Mouse (Mus musculus) stomach, embryonic 14.5 days (tissue): ENCODE measurements around the gene Tprn. TPM values are rescaled to one million over a fixed set of nuclear protein-coding genes. Genes with fewer than 3 reads are reported as not detected.
A peak's percentile ranks its signal among the peaks of the same experiment; 100 is the strongest.

Experiments used
- ATAC-seq: fragments of 200-750 bp; cut with Nextera tagmentation; 2 replicates; pipeline ENCODE4 v1.8.0; 2017; ENCODE audit warnings: low read depth, moderate TSS enrichment; ENCODE audit not compliant: insufficient number of reproducible peaks, insufficient read depth, low FRiP score
- H3K27ac ChIP-seq: fragments of 300-500 bp; sonication (generic); 2 replicates; pipeline ENCODE4 v1.5.1; 2014; ENCODE audit warnings: mild to moderate bottlenecking, low read length, moderate library complexity, mixed read lengths
- H3K27me3 ChIP-seq: fragments of 300-500 bp; sonication (generic); 2 replicates; pipeline ENCODE4 v1.6.1; 2014; ENCODE audit warnings: low read length, control low read depth, mixed read lengths; ENCODE audit not compliant: control insufficient read depth, insufficient read depth
- H3K36me3 ChIP-seq: fragments of 300-500 bp; sonication (generic); 2 replicates; pipeline ENCODE4 v1.6.1; 2014; ENCODE audit warnings: mild to moderate bottlenecking, control low read depth, low read length, moderate library complexity, mixed read lengths; ENCODE audit not compliant: control insufficient read depth, insufficient read depth
- H3K4me1 ChIP-seq: fragments of 300-500 bp; sonication (generic); 2 replicates; pipeline ENCODE4 v1.6.1; 2014; ENCODE audit warnings: low read length, control low read depth, mixed read lengths; ENCODE audit not compliant: control insufficient read depth, insufficient read depth
- H3K4me2 ChIP-seq: fragments of 300-500 bp; sonication (generic); replicated peaks from 2 replicates; pipeline ENCODE4 v1.6.1; 2014; ENCODE audit warnings: low read depth, low read length, control low read depth
- H3K4me3 ChIP-seq: fragments of 300-500 bp; sonication (generic); 2 replicates; pipeline ENCODE4 v1.5.1; 2014; ENCODE audit warnings: low read depth, low read length, control low read depth
- H3K9ac ChIP-seq: fragments of 300-500 bp; sonication (generic); replicated peaks from 2 replicates; pipeline ENCODE4 v1.6.1; 2014; ENCODE audit warnings: low read depth, mild to moderate bottlenecking, control low read depth, low read length, moderate library complexity, mixed read lengths
- H3K9me3 ChIP-seq: fragments of 300-500 bp; sonication (generic); 2 replicates; pipeline ENCODE4 v1.6.1; 2016; ENCODE audit warnings: low read depth, low read length, control low read depth; ENCODE audit not compliant: control insufficient read depth
- WGBS: fragments of 180-500 bp; shearing (Covaris S2); extraction: QIAGEN DNeasy Blood & Tissue Kit; methylation state at CpG from one replicate; pipeline ENCODE4 v1.1.7; 2014; 5-methylcytosine and 5-hydroxymethylcytosine counted together
- polyA plus RNA-seq: library from polyadenylated mRNA; unstranded; fragments of >200 nt; fragmentation: Nextera tagmentation; extraction: Ambion mirVana; gene quantifications from 2 replicates; pipeline ENCODE4 v1.2.1, GENCODE M21; 2014

Tprn gene
- polyA plus RNA-seq, 1 experiment from 2014 or later, result 6.2 TPM

- Histone ChIP-seq H3K36me3 (peaks cover 12% of the 10 kb centered on the region), H3K9me3 (no peaks in the 10 kb centered on the region), H3K4me1 (peaks cover 18% of the 10 kb centered on the region), H3K9ac (no peak within 1 kb of the TSS), H3K4me3 (peak within 1 kb of the TSS; percentile 5), H3K27me3 (peaks cover 44% of the 10 kb centered on the region), H3K27ac (no peak within 1 kb of the TSS), H3K4me2 (peak within 1 kb of the TSS; percentile 26)
- 14% methylated on average over 11 of the region's 11 CpGs for WGBS
- ATAC-seq, result no peak
These were observed 27.2 kb downstream of the Tprn start, which contains the start of gene Lrrc26 for GRCm38 (mm10) chr2:25289651-25290050. Lrrc26 (plus strand) TSS chr2:25289915.

- peaks cover 18% of the 10 kb centered on the region for H3K4me1 ChIP-seq
- no peaks in the 10 kb centered on the region for H3K9me3 ChIP-seq
- ATAC-seq, result no peak
- H3K36me3 ChIP-seq, result peaks cover 6% of the 10 kb centered on the region
- no peak overlapping the region for H3K9ac ChIP-seq
- WGBS, result 1% methylated on average over 54 of the region's 54 CpGs
- peaks cover 44% of the 10 kb centered on the region for H3K27me3 ChIP-seq
- peak overlapping the region; percentile 26 for H3K4me2 ChIP-seq
- H3K4me3 ChIP-seq, result peak overlapping the region; percentile 5
- H3K27ac ChIP-seq, result no peak overlapping the region
These were observed 27.8 kb downstream of the Tprn start for GRCm38 (mm10) chr2:25290101-25290815.

GRCm38 (mm10) chr2:25290816-25291130 lies 28.4 kb downstream of the Tprn start:
- peaks cover 44% of the 10 kb centered on the region for H3K27me3 ChIP-seq
- H3K36me3 ChIP-seq, result peaks cover 1% of the 10 kb centered on the region; the same call in 1 of the 2 replicates
- peak overlapping the region; percentile 26 for H3K4me2 ChIP-seq
- peaks cover 15% of the 10 kb centered on the region for H3K4me1 ChIP-seq
- H3K27ac ChIP-seq, result no peak overlapping the region
- ATAC-seq, result no peak
- 1% methylated on average over 18 of the region's 18 CpGs for WGBS
- no peaks in the 10 kb centered on the region for H3K9me3 ChIP-seq
- peak overlapping the region; percentile 5 for H3K4me3 ChIP-seq
- H3K9ac ChIP-seq, result no peak overlapping the region

GRCm38 (mm10) chr2:25291184-25292053 lies 29.0 kb downstream of the Tprn start:
- ATAC-seq, result no peak
- Histone ChIP-seq H3K36me3 (no peaks in the 10 kb centered on the region), H3K4me3 (peak overlapping the region; percentile 28; the same call in 1 of the 2 replicates), H3K27ac (no peak overlapping the region), H3K4me2 (peak overlapping the region; percentile 46), H3K9me3 (no peaks in the 10 kb centered on the region), H3K4me1 (peaks cover 10% of the 10 kb centered on the region), H3K27me3 (peaks cover 44% of the 10 kb centered on the region), H3K9ac (0 out of 2 replicates have a peak overlapping the region, but pooled peaks have one; percentile 10)
- WGBS, result 8% methylated on average over 32 of the region's 32 CpGs

GRCm38 (mm10) chr2:25292054-25292544 lies 29.7 kb downstream of the Tprn start:
- 0 out of 2 replicates have a peak overlapping the region, but pooled peaks have one; percentile 10 for H3K9ac ChIP-seq
- H3K4me3 ChIP-seq, result peak overlapping the region; percentile 28
- H3K27ac ChIP-seq, result no peak overlapping the region
- H3K36me3 ChIP-seq, result no peaks in the 10 kb centered on the region
- 4% methylated on average over 31 of the region's 43 CpGs for WGBS
- peak overlapping the region; percentile 46 for H3K4me2 ChIP-seq
- peaks cover 7% of the 10 kb centered on the region for H3K4me1 ChIP-seq
- H3K9me3 ChIP-seq, result no peaks in the 10 kb centered on the region
- H3K27me3 ChIP-seq, result peaks cover 44% of the 10 kb centered on the region
- 0 out of 2 replicates have a peak, but pooled peaks have one; percentile 14 for ATAC-seq

GRCm38 (mm10) chr2:25292856-25293255 lies 30.4 kb downstream of the Tprn start:
- peaks cover 44% of the 10 kb centered on the region for H3K27me3 ChIP-seq
- no peak for ATAC-seq
- 0% methylated on average over 1 of the region's 1 CpGs for WGBS
- no peak overlapping the region for H3K4me3 ChIP-seq
- H3K4me2 ChIP-seq, result no peak overlapping the region
- no peak overlapping the region for H3K27ac ChIP-seq
- H3K4me1 ChIP-seq, result peaks cover 7% of the 10 kb centered on the region
- H3K36me3 ChIP-seq, result no peaks in the 10 kb centered on the region
- no peaks in the 10 kb centered on the region for H3K9me3 ChIP-seq
- H3K9ac ChIP-seq, result no peak overlapping the region

- 75% methylated on average over 9 of the region's 9 CpGs for WGBS
- Histone ChIP-seq H3K36me3 (no peaks in the 10 kb centered on the region), H3K27me3 (peaks cover 42% of the 10 kb centered on the region), H3K4me1 (peaks cover 7% of the 10 kb centered on the region), H3K4me2 (no peak overlapping the region), H3K27ac (no peak overlapping the region), H3K9ac (no peak overlapping the region), H3K9me3 (no peaks in the 10 kb centered on the region), H3K4me3 (no peak overlapping the region)
- ATAC-seq, result no peak
These were observed 31.3 kb downstream of the Tprn start for GRCm38 (mm10) chr2:25293706-25294105.

GRCm38 (mm10) chr2:25297093-25297492 lies 34.7 kb downstream of the Tprn start:
- Histone ChIP-seq H3K4me3 (no peak overlapping the region), H3K36me3 (no peaks in the 10 kb centered on the region), H3K4me1 (peaks cover 5% of the 10 kb centered on the region), H3K27me3 (peaks cover 8% of the 10 kb centered on the region; the same call in 1 of the 2 replicates), H3K4me2 (no peak overlapping the region), H3K27ac (no peak overlapping the region), H3K9me3 (no peaks in the 10 kb centered on the region), H3K9ac (no peak overlapping the region)
- WGBS, result 77% methylated on average over 8 of the region's 8 CpGs
- no peak for ATAC-seq
